Mouse (Mus musculus) layer of hippocampus, adult 8-10 months (tissue): ENCODE measurements around the gene Zfp383. TPM values are rescaled to one million over a fixed set of nuclear protein-coding genes. Genes with fewer than 3 reads are reported as not detected.
"Not testable (repeated sequence)": the region's sequence is repeated elsewhere in the genome, so short reads cannot be mapped to it uniquely, and the experiment has no call there.

Experiments
- DNase-seq, 2 experiments: peaks; one replicate each; pipeline ENCODE4 v3.0.0; 2022; ENCODE audit warnings: low spot score in 2 of 2
- microRNA-seq, 2 experiments: library from miRNA; unstranded; fragments of <30 nt; microRNA quantifications; one replicate each; pipeline ENCODE4 v1.2.0; 2022
- total RNA-seq, 4 experiments: library from RNA; stranded (reverse); gene quantifications; 2 replicates each; pipeline ENCODE4 v1.2.4; 2022

The Zfp383 gene
- total RNA-seq, 4 experiments from 2014 or later: 8.3 to 11.0 (median 9.2) TPM

DNA sequence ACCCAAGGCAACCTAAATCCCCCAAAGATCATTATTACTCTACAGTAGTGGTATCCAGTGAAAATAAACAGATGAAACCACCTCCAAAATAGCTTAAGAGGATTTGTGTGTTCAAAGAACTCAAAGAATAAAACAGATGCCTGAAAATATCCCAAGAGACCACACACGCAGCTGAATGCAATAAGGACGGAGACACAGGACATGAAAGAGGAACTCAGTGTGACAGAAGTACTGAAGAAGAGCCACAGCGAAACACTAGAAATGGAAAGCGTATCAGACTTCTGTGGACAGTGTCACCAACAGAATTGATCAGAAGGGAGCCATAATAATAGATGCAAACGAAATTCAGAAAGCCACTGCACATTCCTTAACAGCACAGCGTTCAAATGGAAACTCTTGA, 30.8 kb downstream of the Zfp383 start:
- DNase-seq: no peak

DNA sequence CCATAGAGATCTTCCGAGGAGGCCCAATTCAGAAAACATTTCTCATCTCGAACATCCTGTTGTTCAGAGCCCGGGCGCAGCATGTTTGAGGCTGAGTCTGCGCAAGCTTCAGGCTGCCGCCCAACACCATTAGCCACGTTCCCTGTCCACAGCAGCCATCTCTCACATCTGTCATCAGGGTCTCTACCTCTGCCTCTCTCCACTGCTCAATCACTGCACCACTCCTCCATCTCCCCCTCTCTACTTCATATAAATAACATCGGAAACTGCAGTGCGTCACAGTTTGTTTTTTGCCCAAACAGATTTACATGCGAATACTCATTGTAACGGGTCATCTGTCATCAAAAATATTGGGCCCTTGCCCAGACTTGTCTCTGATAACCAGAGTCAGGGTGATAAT, 33.0 kb downstream of the Zfp383 start:
- DNase-seq: no peak

DNA sequence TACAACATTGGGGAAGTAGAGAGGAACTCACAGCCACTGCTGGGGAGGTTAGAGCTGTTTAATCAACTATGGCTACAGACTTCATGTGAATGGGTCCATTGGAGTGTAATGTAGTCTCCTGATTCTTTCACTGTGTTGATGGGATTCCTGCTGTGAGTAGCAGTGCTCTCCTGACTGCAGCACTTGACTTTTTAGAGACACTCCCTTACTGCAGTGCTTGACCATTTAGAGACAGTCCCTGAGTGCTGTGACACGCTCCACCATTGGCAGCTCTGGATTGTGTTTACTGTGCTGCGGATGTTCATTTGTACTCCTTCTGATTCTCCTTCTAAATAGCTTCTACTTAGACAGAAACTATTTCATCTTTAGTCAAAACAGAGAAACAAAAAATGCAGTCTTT, 34.7 kb downstream of the Zfp383 start:
- DNase-seq: no peak

DNA sequence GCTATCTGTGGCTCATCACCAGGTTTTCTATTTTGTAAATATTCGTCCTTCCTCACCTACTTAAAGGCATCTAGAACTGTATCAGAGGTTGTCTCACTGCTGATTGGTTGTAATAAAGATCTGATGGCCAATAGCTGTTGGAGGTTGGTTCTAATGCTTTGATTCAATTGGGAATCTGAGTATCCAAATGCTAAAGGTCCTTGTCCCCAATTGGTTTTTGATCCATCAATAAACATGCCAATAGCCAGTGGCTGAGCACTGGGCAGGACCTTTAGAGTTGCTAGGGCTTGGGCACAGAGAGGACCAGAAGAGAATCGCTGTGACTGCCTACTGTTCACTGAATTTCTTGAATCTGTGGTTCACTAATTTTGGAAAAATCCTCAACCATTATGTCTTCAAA, 35.7 kb downstream of the Zfp383 start:
- DNase-seq: no peak

DNA sequence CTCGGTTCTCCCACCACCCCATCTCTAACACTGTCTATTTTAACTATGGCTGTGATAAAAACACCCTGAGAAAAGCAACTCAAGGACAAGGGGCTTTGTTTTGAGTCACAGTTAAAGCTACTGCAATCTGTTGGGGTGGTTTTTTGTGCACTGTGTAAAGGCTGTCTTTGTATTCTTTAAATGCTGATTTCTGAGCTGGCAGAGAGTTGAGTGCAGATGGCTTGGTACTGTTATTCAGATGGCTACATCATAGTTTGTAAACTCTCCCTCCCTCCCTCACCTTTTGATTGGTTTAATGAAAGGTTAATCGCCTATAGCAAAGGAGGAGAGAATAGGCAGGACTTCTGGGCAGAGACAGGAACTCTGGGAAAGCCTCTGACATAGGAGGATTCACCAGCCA, 36.2 kb downstream of the Zfp383 start:
- peak; percentile 26 to 37 for DNase-seq

DNA sequence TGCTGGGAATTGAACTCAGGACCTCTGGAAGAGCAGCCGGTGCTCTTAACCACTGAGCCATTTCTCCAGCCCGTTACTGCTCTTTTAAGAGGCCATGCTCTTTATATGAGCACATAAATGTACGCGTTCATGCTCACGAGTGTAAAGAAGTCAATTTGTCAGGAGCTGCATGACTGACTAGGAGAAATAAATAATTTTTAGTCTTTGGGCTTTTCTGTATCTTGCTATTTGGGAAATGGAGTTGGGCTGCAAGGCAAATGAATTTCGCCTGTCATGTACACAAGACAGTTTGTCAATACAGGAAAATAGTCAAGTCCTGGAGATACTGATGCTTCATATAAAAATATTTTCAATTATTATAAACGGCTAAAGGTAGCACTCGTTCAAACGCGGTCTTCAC, 45.1 kb downstream of the Zfp383 start:
- DNase-seq: no peak

DNA sequence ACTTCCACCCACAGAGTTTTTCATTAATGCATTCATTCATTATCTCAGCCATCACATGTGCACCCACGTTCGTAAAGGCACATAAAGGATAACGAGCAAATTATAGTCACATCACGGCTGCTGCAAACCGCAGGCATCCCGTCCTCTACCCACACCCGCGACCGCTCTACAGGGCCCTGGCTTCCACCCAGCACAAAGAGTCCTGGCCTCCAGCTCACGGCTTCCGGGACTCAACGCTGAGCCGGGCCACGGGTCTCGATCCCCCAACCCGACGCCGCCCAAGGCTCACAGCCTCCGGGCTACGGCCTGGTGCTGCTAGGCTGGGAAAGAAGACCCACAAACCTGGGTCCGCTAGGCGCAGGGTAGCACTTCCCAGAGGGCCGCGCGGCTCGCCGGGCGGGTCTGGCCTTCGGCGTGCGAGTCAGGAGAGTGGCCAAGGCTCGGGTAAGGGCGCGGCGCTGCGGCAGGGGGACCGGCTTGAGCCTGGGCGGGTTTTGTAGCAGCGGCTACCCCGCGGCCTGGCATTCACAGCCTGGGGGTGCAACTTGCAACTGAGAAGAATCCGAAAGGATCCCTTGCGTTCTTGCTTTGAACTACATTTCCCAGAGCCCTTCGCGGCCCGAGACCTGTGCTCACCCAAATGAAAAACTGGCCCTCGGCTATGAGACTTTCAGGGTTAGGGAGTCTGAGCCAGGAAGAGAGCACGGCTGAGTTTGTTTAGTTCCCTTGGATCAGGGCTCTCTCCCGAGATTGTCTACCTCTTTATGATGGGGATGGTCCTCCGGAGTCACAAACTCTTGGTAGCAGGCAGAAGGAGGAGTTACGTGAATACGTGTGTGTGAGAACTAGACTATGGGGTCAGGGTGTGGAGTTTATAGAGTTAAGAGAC, 45.7 kb downstream of the Zfp383 start, which contains the start of gene Zfp74:
Gene Zfp74, minus strand, starts transcription at position 577 of the 889 bp plus-strand sequence.
- peak; percentile 55 to 73 for DNase-seq

DNA sequence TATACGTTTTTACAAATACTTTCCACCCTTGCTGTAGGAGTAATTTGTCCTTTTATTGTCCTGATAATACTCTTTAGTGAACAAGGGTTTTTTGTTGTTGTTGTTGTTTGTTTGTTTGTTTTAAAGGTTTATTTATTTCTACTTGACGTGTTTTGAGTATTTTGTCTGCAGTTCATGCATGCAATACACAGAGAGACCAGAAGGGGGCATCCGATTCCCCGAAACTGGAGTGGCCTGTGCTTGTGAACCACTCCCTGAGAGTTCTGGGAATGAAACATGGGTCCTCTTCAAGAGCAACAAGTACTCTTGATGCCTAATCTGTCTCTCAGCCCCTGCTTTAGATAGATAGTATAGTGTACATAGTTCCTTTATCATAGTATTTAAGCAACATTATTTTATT, 46.7 kb downstream of the Zfp383 start:
- peak in 1 of 2 experiments; percentile 25 for DNase-seq

DNA sequence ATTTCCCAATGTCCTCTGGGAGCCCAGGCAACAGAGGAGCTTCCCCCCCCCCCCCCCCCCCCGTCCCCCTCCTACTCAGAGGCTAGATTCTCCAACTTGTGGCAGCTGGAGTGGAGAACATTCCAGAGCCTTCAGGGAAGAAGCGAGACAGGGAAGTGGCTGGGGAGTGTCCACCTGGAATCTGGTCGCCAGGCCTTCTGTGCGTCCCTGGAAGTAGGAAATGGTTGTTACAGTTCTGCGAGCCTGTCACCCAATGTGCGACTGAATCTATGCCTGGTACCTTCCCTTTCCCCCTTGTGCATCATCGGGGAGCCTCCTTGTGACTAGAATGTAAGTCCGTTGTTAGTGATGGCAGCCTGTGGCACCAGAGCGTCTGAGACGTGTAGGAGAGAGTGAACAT, 48.2 kb downstream of the Zfp383 start:
- peak in 1 of 2 experiments; percentile 14 for DNase-seq

DNA sequence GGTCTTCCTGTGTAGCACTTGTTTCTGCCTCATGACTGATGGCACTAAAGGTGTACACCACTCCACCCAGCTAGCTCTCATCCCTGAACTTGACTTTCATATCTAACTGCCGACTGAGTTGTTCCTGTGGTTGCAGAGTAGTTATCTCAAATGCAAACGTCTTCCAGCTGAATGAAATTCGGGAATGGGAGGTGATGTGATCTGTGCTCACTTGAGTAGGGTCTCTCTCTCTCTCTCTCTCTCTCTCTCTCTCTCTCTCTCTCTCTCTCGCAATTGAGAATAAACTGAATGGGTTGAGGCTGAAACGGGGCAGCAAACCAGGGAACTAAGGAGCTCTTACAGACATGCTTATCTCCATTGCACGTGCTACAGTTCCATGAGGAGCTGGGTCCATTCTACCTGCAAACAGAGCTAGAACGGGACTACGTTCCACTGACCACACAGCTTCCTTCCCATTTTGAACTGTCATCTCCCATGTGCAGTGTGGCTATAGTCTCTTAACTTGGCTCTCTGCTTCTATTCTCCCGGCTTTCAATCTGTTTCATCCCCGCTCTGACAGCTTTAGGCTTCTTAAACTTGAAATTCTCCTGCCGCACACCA, 50.2 kb downstream of the Zfp383 start:
- DNase-seq: no peak

DNA sequence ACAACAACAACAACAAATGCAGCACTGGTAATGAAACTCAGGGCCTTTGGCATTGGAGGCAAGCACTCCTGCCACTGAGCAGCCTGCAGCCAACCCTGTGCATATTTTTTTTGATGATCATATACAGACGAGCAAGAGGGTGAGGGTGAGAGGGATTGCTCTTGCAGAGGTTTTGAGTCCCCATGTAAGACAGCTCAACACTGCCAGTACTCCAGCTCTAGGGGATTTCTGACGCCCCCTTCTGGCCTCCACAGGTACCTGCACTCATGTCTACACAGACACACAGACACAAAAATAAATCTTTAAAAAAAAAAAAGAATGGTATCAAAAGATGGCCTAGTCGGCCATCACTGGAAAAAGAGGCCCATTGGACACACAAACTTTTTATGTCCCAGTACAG, 51.0 kb downstream of the Zfp383 start:
- DNase-seq: no peak

DNA sequence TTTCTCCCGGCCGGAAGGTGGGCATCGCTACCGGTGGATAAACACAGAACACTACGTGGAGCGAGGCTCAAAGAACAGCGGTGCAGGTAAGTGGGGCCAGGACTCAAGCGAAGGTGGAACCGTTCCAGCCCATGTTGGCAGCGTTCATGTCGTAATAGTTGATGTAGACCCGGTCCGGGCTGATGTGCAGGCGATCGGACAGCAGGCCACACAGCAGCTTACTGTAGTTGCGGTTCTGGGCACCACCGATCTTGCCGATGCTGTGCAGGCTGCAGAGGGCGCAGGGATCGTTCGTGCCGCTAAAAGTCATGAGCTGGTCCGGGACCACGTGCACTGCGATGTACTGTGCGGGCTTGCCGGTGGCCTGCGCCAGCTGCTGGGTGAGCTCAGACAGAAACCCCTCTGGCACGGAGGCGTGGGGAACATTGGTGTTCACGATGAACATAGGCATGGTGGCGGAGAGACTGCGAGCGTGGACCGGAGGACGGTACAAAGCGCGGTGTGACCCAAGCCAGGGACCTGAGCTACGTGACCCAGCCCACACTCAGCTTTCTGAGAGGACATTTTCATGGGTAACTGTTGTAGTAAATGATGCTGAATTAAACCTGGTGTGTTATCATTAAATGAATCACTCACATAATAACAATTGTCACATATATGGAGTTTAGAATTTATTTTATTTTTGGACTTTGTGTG, 57.2 kb downstream of the Zfp383 start:
- not testable (repeated sequence) for DNase-seq

Small RNA genes within 50 kb of the gene (microRNA-seq; reads per million reads assigned to microRNA genes)
- 0 reads per million in 2 experiments for gene Mir7668

Other genes with a start within 250 kb of the Zfp383 start
- under 1 TPM in 2 of 4 experiments, not detected in 2; 0.24 to 0.57 TPM for gene Catsperg2, start 181.2 kb upstream of the Zfp383 start, total RNA-seq
- gene Zfp84, start 139.7 kb upstream of the Zfp383 start, total RNA-seq: 10 to 100 TPM; 17.7 to 18.8 (median 18.2) TPM
- gene Zfp30, start 124.2 kb upstream of the Zfp383 start, total RNA-seq: 10 to 100 TPM; 10.2 to 11.7 (median 10.5) TPM
- 10 to 100 TPM; 20.7 to 28.9 (median 23.7) TPM for gene Zfp790, start 92.1 kb upstream of the Zfp383 start, total RNA-seq
- gene Zfp940, start 54.6 kb upstream of the Zfp383 start, total RNA-seq: 10 to 100 TPM; 18.6 to 24.0 (median 20.8) TPM
- gene Zfp420, start 48.2 kb upstream of the Zfp383 start, total RNA-seq: 10 to 100 TPM; 14.9 to 23.0 (median 17.0) TPM
- gene Zfp27, start 1.7 kb upstream of the Zfp383 start, total RNA-seq: 10 to 100 TPM; 17.8 to 21.2 (median 18.0) TPM
- gene Zfp74, start 45.9 kb downstream of the Zfp383 start, total RNA-seq: 10 to 100 TPM; 17.2 to 19.9 (median 18.2) TPM
- 1 to 10 TPM; 3.3 to 7.7 (median 4.0) TPM for gene Zfp568, start 75.7 kb downstream of the Zfp383 start, total RNA-seq
- 10 to 100 TPM in 1 of 4 experiments, 1 to 10 TPM in 3; 8.5 to 10.3 (median 9.5) TPM for gene Zfp14, start 143.2 kb downstream of the Zfp383 start, total RNA-seq
- 1 to 10 TPM; 4.3 to 7.1 (median 5.1) TPM for gene Zfp82, start 164.7 kb downstream of the Zfp383 start, total RNA-seq
- not detected for gene Gm26920, start 182.2 kb downstream of the Zfp383 start, total RNA-seq
- gene Zfp566, start 182.3 kb downstream of the Zfp383 start, total RNA-seq: 10 to 100 TPM in 1 of 4 experiments, 1 to 10 TPM in 3; 5.2 to 10.9 (median 8.0) TPM
- gene Zfp260, start 186.6 kb downstream of the Zfp383 start, total RNA-seq: 10 to 100 TPM; 79.6 to 96.9 (median 89.4) TPM
- 10 to 100 TPM; 28.6 to 34.1 (median 31.2) TPM for gene Zfp382, start 213.7 kb downstream of the Zfp383 start, total RNA-seq